Mouse (Mus musculus) embryo, embryonic 11 days (tissue): ENCODE data around the gene BC061237.
"Not testable (repeated sequence)": the region's sequence is repeated elsewhere in the genome, so short reads cannot be mapped to it uniquely, and the experiment has no call there.

Experiments
- DNase-seq: peaks from one replicate; pipeline ENCODE4 v3.0.0-alpha.2; 2015

The BC061237 gene

GRCm38 (mm10) chr14:44492163-44492562 lies at the start of gene BC061237:
TSS of gene BC061237 (plus strand) at chr14:44492463.
- not testable (repeated sequence) for DNase-seq

GRCm38 (mm10) chr14:44517976-44518375 lies 25.7 kb downstream of the BC061237 start, which contains the start of gene Gm17093:
TSS of gene Gm17093 (plus strand) at chr14:44518276.
- DNase-seq: not testable (repeated sequence)

- not testable (repeated sequence) for DNase-seq
Observed at GRCm38 (mm10) chr14:44547961-44548360, 55.7 kb downstream of the BC061237 start.
